Mouse (Mus musculus) hindlimb bud, embryonic 11.5 days (tissue): ENCODE data around the gene Btbd6.

ENCODE experiments used
- DNase-seq: peaks from one replicate; pipeline ENCODE4 v3.0.0-alpha.2; 2012; ENCODE audit warnings: low read depth, low spot score; ENCODE audit errors: extremely low spot score

Gene Btbd6

DNA sequence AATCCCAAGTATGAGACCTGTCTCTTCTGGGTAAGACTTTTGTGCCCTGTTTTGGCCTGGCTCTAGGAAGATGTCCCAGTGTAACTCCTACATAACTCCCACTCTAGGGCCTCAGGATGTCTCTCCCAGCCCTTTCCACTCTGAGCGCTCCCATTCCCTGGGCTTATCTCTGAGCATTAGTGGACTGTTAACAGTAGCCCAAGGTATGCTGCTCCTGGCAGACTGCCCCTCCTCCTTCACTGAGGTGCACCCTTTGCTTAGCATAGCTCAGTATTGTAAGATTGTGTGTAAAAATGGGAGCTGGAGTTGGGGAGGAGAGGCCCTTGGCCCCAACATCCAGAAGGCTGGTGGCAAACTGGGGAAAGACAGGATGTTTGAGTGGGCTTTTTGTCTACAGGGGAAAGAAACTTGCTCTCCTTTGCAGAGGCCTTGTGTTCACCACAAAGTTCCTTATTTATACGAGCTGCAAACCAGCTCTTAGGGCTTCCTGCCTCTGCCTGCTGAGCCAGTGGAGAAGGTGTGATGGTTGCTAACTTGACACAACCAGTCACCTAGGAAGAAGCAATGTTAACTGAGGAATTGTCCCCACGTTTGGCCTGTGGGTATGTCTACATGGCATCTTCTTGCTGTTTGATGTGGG, 23.2 kb upstream of the Btbd6 start:
- no peak for DNase-seq

DNA sequence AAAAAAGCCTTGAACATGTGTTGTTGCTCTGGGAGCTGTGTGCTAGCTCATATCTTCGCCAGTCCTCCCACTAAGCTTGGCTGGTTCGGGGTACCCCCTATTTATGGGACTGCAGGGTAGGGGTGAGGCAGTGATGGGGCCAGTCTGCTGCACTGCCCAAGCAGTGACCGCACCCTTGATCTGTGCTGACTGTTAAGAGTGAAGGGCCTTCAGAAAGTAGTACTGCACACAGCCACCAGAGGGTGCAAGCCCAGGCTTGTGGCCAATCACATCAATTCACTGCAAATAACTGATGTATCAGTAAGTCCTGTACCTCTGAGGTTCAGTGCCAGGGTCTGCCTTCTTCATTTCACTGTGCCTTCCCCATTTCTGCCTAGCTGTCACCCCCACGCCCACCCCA, 20.5 kb upstream of the Btbd6 start:
- DNase-seq: no peak

GRCm38 (mm10) chr12:112958303-112958702, 18.0 kb upstream of the Btbd6 start:
- no peak for DNase-seq

GRCm38 (mm10) chr12:112959421-112959820, 16.9 kb upstream of the Btbd6 start:
- DNase-seq: no peak

- no peak for DNase-seq
Measured at GRCm38 (mm10) chr12:112961428-112961827, 14.9 kb upstream of the Btbd6 start.

DNA sequence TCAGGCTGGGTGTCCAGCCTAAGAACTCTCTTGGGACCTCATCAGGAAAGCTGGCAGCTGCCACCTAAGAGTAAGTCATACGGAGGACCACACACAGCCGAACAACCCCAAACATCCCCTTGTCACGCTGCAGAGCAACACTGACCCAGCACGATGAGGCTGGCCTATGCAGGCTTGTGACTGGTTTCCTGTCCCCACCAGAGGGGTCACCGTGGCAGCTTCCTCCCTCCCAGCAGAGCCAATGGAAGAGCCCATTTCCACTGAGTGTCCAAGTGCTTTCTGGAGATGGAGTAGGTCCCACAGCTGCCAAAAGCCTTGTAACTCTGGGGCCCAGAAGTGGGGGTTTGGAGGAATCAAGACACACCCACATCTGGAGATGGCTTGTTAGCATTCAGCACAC, 14.4 kb upstream of the Btbd6 start:
- DNase-seq: no peak

DNA sequence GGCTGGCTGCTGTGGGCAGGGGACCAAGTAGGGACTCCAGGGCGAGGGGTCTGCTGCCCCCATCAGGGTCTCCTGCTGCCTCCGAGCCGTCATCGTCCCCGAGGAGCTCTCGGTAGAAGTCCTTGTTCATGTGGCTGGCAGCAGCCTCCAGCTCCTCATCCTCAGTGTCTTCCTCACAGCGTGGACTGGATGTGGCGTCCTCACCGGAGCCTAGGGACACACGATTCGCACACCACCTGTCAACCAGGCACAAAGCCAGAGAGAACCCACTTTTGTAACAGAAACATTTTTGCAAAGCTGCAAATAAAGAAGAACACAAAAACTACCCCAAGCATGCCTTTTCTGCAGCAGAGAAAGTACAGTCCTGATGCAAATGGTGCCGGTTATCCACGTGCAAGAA, 10.5 kb upstream of the Btbd6 start:
- no peak for DNase-seq

GRCm38 (mm10) chr12:112968943-112969342, 7.3 kb upstream of the Btbd6 start:
- no peak for DNase-seq

DNA sequence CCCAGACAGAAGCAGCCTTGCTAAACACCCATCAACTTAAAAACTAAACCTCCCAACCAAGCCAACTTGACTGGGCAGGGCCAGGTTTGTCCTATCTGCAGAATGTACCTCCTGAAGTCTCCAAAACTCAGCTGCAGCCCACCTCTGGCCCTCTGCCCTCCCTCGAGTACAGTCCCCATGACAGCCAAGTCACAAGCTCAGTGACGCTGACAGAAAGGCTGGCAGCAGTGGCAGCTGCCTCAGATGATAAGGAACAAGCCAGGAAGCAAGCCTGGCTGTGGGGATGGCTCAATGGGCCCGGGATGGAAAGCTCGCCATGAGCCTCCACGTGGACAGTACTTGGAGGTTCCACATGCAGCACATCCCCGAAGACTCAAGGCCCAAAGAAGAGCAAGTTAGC, 6.7 kb upstream of the Btbd6 start:
- DNase-seq: no peak

DNA sequence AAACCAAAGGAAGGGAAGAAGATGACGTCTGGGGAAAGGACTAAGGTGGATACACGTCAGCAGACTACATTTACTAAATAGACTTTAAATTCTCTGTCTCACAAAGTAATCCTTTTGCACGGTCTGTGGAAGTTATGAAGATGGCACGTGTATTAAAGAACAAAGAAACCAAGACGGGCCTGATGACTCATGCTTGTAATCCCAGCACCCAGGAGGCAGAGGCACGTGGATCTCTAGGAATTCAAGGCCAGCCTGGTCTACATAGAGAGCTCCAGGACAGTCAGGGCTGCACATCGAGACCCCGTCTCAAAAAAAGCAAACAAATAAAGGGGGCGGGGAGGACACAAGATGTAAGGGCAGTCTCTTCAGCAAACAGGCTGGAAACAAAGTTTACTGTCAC, 1.5 kb upstream of the Btbd6 start:
- DNase-seq: no peak

- no peak for DNase-seq
Measured at GRCm38 (mm10) chr12:112977156-112977555, 874 bp downstream of the Btbd6 start.

DNA sequence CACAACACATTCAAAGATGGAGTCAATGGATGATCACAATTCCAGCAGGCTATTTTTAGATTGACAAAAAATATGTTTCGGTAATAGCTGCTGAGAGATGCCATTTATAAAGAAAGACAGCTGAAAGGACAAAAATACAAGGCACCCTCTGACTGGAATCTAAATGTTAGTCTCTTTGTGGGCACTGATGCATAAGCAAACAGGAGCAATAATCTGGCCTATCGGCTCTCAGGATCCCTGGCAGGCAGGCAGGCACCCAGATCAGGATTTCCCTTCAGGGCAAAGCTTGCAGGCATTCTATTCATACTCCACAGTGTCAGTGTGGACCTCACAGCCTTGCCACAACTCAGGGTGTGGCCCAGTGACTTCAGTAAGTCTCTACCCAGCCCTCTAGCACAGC, 5.7 kb downstream of the Btbd6 start:
- no peak for DNase-seq

GRCm38 (mm10) chr12:112985346-112985745, 9.1 kb downstream of the Btbd6 start:
- no peak for DNase-seq

GRCm38 (mm10) chr12:112987877-112988276, 11.6 kb downstream of the Btbd6 start:
- no peak for DNase-seq

GRCm38 (mm10) chr12:112990706-112991405, 14.6 kb downstream of the Btbd6 start:
- DNase-seq: no peak

GRCm38 (mm10) chr12:112991444-112991843, 15.2 kb downstream of the Btbd6 start:
- no peak for DNase-seq

GRCm38 (mm10) chr12:112994153-112994552, 17.9 kb downstream of the Btbd6 start:
- no peak for DNase-seq

DNA sequence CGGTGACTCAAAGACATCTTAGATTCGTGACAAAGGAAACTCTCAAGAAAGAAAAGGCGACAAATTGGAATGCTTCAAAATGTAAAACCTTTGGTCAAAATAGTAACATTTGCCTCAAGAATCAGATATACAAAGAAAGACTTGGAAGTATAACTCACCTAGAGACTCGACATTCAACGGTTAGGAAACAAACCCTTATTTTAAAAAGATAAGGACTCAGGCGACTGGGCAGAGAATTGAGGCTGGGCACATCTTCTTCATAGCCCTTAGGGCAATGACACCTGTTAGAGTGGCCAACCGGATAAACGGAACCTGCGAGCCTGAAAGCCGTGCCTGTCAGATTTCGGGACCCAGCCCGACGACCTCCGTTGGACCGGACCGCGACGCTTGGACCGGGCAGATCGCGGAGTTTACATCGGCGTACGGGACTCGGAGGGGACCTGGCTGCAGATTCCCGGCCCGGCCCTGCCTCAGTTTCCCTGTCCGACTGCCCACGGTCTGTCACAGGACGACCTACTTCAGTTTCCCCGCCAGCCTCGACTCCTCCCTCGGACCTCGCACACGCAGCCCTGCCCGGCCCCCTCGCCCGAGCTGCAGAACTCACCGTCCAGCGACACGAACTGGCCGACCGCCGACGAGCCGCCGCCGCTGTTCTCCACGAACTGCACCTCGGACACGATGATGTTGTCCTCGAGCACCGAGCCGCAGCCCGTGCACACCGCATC, 23.4 kb downstream of the Btbd6 start:
- DNase-seq: no peak

DNA sequence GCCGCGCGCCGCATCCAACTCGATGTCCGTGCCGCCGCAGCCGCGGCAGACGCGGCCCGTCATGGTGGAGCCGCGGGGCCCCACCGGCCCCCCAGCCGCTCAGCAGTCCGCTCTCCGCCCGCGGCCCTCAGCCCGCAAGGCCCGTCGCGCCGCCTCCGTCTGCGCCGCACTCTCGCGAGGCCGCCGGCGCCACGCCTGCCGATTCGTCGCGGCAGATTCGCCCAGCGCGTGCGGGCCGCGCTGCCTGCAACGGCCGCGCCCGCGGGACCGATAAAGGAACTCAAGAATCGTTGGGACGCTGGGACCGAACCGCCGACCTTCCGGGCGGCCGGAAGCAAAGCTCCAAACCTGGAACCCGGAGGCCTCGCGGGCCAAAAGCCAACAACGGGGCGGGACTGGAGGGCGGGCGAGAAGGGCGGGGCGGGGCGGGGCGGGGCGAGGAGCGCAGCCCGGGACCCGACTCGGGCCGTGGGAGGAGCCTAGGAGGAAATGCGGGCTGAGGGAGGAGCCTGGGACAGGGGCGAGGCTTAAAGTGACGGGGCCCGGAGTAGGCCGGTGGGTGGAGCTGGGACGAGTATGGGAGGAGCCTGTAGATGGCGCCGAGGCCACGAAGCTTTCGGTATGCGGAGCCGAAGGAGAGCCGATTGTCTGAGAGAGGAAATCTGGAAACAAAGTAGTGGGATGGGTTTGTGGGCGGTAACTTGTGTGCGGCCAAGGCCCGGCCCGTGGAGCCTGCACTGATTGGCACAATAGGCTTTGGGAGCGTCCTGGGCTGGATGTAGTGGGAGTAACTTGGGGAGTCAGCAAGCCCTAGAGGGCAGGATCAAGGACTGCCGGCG, 24.2 kb downstream of the Btbd6 start, which contains the start of gene Brf1:
Brf1 (minus strand) TSS at position 411 of the 839 bp plus-strand sequence.
- peak; percentile 79 for DNase-seq

- DNase-seq: no peak
Measured at GRCm38 (mm10) chr12:113001133-113001474, 24.8 kb downstream of the Btbd6 start.

- DNase-seq: no peak
Measured at GRCm38 (mm10) chr12:113002667-113003066, 26.4 kb downstream of the Btbd6 start.
